Mouse (Mus musculus) forelimb bud, embryonic 11.5 days (tissue): ENCODE measurements around the gene Cttn.

Source experiments
- DNase-seq: peaks from one replicate; pipeline ENCODE4 v3.0.0-alpha.2; 2012; ENCODE audit warnings: low read depth, low spot score

Gene Cttn

GRCm38 (mm10) chr7:144449637-144450570 is 20.9 kb downstream of the Cttn start:
- no peak for DNase-seq

- no peak for DNase-seq
Measured at GRCm38 (mm10) chr7:144448186-144448585, 22.6 kb downstream of the Cttn start.

DNA sequence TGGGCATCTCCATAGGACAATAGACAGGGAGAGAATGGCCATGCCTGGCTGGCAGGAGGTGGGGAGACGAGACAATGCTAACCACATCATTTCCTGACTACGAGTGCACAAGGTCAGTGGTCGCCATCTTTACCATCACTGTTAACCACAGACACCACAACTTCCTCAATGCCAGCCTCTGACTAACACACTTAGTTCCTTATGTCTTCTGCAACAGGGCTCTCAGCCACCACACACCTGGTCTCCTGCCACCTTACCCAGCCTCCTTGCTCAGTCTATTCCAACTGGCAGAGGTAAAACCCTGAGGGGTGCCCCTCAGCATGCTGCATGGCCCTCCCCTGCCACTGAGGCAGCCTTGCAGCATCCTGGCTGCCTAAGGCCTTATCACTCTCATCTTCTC is 23.7 kb downstream of the Cttn start:
- no peak for DNase-seq

DNA sequence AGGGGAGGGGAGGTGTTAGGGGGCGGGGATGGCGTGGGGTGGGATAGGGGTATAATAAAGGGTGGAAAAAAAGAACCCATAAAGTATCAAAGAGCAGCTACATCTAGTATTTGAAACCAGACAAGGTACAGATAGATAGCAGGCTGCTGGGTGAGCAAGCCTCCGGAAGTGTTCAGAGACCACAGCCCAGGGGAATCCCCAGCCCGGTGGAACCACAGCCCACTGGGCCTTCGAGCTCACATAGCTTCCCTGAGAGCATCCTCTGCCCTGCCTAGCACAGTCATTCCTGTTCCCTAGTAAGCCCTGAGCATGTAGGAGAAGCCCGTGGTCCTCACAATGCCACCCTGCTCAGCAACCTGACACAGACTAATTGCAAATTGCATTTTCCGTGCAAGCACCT is 26.0 kb downstream of the Cttn start:
- DNase-seq: no peak

- no peak for DNase-seq
Measured at GRCm38 (mm10) chr7:144441976-144442375, 28.8 kb downstream of the Cttn start.

- DNase-seq: no peak
Measured at GRCm38 (mm10) chr7:144441466-144441865, 29.3 kb downstream of the Cttn start.

- no peak for DNase-seq
Measured at GRCm38 (mm10) chr7:144438811-144439210, 32.0 kb downstream of the Cttn start.

DNA sequence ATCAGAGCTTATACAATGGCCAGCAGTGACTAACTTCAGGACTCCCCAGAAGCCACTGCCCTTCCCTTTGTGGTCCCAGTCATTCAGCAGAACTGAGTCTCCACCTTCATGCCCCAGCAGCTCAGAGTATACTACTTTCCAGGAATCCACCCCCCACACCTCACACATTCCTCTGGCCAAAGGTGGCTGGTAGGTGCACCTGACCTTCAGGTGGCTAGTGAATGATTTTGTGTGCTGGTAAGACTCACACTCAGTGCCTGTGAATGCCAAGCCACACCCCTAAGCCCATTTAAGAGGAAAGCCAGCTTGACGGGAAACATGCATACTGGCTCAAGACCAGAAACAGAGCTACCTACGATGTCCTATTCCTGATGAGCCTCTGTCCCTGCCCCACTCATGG is 37.9 kb downstream of the Cttn start:
- no peak for DNase-seq

DNA sequence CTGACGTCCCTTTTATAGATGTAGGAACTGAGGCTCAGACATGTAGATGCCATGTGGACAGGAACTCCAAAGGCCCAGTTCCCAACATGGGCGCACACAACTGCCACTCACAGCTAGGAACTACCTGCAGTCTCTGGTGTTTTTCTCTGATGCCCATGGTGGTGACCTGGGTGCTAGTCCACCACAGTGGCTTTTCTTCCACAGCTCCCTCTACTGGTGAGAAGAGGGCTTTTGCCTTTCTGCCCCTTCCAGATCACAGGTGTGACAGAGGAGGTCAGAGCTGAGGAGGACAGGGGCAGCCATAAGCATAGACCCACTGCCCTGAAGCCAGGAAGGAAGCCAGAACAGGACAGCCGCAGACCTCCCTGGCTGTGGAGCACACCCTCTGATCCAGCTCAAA is 43.3 kb downstream of the Cttn start:
- DNase-seq: no peak

GRCm38 (mm10) chr7:144426594-144426993 is 44.2 kb downstream of the Cttn start:
- no peak for DNase-seq

GRCm38 (mm10) chr7:144425953-144426352 is 44.9 kb downstream of the Cttn start:
- DNase-seq: peak; percentile 47

GRCm38 (mm10) chr7:144421478-144421877 is 49.3 kb downstream of the Cttn start:
- DNase-seq: no peak

- DNase-seq: no peak
Measured at GRCm38 (mm10) chr7:144420552-144420951, 50.3 kb downstream of the Cttn start.

GRCm38 (mm10) chr7:144417644-144418343 is 53.0 kb downstream of the Cttn start:
- no peak for DNase-seq

DNA sequence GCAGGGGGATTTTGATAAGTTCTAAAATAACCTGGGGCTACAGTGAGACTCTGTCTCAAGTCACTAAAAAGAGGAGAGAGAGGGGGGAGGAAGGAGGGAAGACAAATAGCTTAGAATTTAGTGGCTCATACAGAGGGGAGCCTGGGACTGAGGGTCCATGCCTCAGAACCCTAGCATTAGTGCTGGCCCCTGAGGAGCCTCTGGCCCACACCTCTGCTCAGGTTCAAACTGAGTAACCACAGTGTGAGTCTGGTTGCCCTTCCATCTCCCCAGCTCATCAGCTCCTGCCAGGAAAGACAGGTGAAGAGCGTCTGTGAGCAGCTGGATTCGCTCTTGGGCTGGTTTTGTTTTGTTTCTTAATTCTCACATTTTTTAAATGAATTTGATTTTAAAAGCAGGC is 53.6 kb downstream of the Cttn start:
- no peak for DNase-seq

- no peak for DNase-seq
Measured at GRCm38 (mm10) chr7:144415795-144416194, 55.0 kb downstream of the Cttn start.

GRCm38 (mm10) chr7:144414632-144415031 is 56.2 kb downstream of the Cttn start:
- no peak for DNase-seq

DNA sequence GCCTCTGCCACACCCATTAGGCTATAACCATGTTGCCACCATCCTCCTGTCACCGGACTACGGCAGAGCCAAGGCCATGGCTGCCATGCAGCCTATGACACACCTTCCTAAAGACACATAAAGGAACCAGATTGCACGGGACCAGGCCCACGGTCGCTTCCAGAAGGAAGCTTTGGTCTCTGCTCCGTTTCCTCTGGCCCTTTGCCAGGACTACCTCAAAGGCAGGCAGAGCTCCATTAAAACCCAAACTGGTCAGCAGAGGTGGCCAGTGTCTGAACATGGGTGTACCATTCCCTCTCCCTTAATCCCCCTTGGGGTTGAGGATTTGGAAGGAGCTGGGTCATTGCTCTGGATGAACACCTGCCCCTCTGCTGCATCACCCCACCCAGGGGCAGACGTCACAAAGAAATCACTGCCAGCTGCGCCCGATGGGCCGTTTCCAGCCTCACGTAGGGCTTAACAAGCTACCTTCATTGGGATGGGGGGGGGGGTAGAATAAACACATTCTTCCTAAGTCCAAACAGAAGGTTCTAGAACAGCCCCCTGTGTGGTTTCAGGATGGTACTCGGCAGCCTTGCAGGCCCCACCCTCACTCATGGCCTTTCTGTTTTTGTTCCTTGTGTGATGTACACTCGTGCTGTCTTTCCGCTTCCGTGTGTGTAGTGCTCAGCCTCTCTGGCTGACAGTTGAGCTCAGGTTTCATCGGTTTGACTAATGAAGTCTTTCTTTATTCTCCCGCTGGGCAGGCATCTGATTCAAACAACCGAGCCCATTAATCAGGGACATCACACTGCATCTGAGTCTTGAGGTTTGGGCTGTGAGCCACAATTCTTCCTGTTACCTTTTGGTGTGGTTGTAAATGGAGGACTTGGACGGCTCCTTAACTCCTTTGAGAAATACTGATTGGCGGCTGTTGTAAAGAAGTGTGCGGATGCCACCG is 58.6 kb downstream of the Cttn start:
- DNase-seq: peak; percentile 26

- DNase-seq: no peak
Measured at GRCm38 (mm10) chr7:144409682-144410081, 61.1 kb downstream of the Cttn start.

GRCm38 (mm10) chr7:144408464-144409000 is 62.3 kb downstream of the Cttn start:
- no peak for DNase-seq

DNA sequence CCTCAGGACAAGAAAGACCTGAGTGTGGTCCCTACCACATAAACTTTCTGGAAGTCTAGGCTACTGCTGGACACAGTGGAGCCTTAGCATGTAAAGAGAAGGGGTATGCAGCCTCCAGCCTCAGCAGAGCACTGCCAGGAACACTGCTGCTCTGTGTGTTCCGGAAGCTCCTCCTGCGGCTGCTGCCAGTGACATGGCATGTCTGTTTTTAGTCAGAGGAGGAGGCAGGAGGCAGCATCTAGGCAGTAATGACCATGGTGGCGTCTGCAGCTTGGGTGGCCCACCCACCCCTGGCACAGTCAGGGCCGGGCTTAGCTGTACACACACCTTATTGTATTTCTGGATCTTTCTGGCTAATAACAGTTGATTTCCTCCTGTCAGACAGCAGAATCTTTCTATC is 63.1 kb downstream of the Cttn start:
- no peak for DNase-seq
